Mouse (Mus musculus): ENCODE data around the gene Lmbr1.

GRCm38 (mm10) chr5:29410854-29411253 lies 32.7 kb upstream of the Lmbr1 start:
- TF ChIP-seq EP300 (IDR thresholded peaks at IDR 0.05; ENCODE audit: insufficient read depth, low read depth, low read length): no peak
- no peak for TF ChIP-seq CTCF (IDR thresholded peaks at IDR 0.05)

Measured in heart, adult 2 months (tissue).